Mouse (Mus musculus): ENCODE results near the gene Tenm4. TPM values are rescaled to one million over a fixed set of nuclear protein-coding genes. Genes with fewer than 3 reads are reported as not detected.

Tenm4 gene
- polyA plus RNA-seq, 1 experiment from 2014 or later = 37.5 TPM

- 85% methylated on average over 2 of the region's 2 CpGs for WGBS
- H3K4me3 ChIP-seq (replicated peaks; ENCODE audit: low read length) = no peak overlapping the region
- no peaks in the 10 kb centered on the region for H3K36me3 ChIP-seq (replicated peaks; ENCODE audit: control insufficient read depth, insufficient read depth)
- no peak overlapping the region for H3K27ac ChIP-seq
- no peak for DNase-seq (ENCODE audit: low spot score)
- ATAC-seq (ENCODE audit: low FRiP score) = no peak
- H3K27me3 ChIP-seq (ENCODE audit: control insufficient read depth, insufficient read depth, low read length) = no peaks in the 10 kb centered on the region
- H3K4me1 ChIP-seq (replicated peaks; ENCODE audit: control insufficient read depth, insufficient read depth, low read length) = no peaks in the 10 kb centered on the region
- H3K9ac ChIP-seq = no peak overlapping the region
- H3K4me2 ChIP-seq (replicated peaks) = no peak overlapping the region
- no peaks in the 10 kb centered on the region for H3K9me3 ChIP-seq (ENCODE audit: control insufficient read depth, low read length)
These were observed 352.6 kb downstream of the Tenm4 start for GRCm38 (mm10) chr7:96523673-96524072.

GRCm38 (mm10) chr7:96524486-96525205, 353.6 kb downstream of the Tenm4 start:
- Histone ChIP-seq H3K9ac (no peak overlapping the region), H3K27me3 (ENCODE audit: control insufficient read depth, insufficient read depth, low read length) (no peaks in the 10 kb centered on the region), H3K27ac (no peak overlapping the region), H3K36me3 (replicated peaks; ENCODE audit: control insufficient read depth, insufficient read depth) (no peaks in the 10 kb centered on the region), H3K4me1 (replicated peaks; ENCODE audit: control insufficient read depth, insufficient read depth, low read length) (no peaks in the 10 kb centered on the region), H3K4me3 (replicated peaks; ENCODE audit: low read length) (no peak overlapping the region), H3K9me3 (ENCODE audit: control insufficient read depth, low read length) (no peaks in the 10 kb centered on the region), H3K4me2 (replicated peaks) (no peak overlapping the region)
- WGBS = 81% methylated on average over 8 of the region's 8 CpGs
- no peak for DNase-seq (ENCODE audit: low spot score)
- ATAC-seq (ENCODE audit: low FRiP score) = no peak

GRCm38 (mm10) chr7:96525344-96525743, 354.3 kb downstream of the Tenm4 start:
- WGBS = 87% methylated on average over 1 of the region's 1 CpGs
- DNase-seq (ENCODE audit: low spot score) = no peak
- Histone ChIP-seq H3K4me2 (replicated peaks) (no peak overlapping the region), H3K27ac (no peak overlapping the region), H3K4me1 (replicated peaks; ENCODE audit: control insufficient read depth, insufficient read depth, low read length) (no peaks in the 10 kb centered on the region), H3K9ac (no peak overlapping the region), H3K27me3 (ENCODE audit: control insufficient read depth, insufficient read depth, low read length) (no peaks in the 10 kb centered on the region), H3K36me3 (replicated peaks; ENCODE audit: control insufficient read depth, insufficient read depth) (no peaks in the 10 kb centered on the region), H3K4me3 (replicated peaks; ENCODE audit: low read length) (no peak overlapping the region), H3K9me3 (ENCODE audit: control insufficient read depth, low read length) (no peaks in the 10 kb centered on the region)
- no peak for ATAC-seq (ENCODE audit: low FRiP score)

DNA sequence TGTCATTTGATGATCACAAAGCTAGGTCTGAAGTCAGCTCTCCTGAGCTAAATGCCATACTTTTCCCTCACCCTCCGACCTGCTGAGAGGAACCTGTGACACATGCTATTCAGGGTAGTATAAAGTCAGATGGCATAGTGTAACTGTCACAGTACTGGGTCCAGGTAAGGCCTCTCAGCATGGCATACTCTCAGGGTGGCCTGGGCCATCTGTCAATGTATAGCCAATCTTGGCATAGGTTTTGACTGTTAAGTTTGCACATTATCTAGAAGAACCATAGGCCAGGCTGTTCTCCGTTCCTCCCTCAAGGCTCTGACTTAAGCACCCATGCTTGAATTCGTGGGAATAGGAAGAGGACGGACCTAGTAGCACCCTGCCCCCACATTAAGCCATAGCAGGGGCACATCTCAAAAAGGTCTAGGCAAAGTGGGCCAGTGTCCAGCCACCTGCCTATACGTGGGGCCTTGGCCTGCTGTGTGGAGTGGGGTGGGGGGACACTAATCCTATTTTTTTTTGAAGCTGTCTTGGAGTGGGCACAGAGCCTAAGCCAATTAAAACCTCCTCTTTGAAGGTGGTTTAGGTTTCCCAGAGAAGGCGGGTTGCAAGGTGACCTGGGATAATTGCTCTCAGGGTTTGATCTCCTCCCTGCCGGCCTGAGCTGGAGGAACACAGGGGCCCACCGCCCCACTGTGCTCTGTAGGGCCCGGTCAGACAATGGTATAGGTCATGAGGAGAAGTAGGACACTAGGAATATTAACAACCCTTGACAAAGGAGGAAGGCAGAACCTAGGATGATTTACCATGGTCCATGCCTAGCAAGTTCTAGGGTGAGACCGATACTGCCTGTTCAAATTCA, 359.8 kb downstream of the Tenm4 start:
- Histone ChIP-seq H3K4me3 (replicated peaks; ENCODE audit: low read length) (no peak overlapping the region), H3K27me3 (ENCODE audit: control insufficient read depth, insufficient read depth, low read length) (no peaks in the 10 kb centered on the region), H3K4me2 (replicated peaks) (no peak overlapping the region), H3K9ac (no peak overlapping the region), H3K9me3 (ENCODE audit: control insufficient read depth, low read length) (no peaks in the 10 kb centered on the region), H3K4me1 (replicated peaks; ENCODE audit: control insufficient read depth, insufficient read depth, low read length) (no peaks in the 10 kb centered on the region), H3K36me3 (replicated peaks; ENCODE audit: control insufficient read depth, insufficient read depth) (no peaks in the 10 kb centered on the region), H3K27ac (no peak overlapping the region)
- 65% methylated on average over 10 of the region's 10 CpGs for WGBS
- DNase-seq (ENCODE audit: low spot score) (no peak), ATAC-seq (ENCODE audit: low FRiP score) (no peak)

DNA sequence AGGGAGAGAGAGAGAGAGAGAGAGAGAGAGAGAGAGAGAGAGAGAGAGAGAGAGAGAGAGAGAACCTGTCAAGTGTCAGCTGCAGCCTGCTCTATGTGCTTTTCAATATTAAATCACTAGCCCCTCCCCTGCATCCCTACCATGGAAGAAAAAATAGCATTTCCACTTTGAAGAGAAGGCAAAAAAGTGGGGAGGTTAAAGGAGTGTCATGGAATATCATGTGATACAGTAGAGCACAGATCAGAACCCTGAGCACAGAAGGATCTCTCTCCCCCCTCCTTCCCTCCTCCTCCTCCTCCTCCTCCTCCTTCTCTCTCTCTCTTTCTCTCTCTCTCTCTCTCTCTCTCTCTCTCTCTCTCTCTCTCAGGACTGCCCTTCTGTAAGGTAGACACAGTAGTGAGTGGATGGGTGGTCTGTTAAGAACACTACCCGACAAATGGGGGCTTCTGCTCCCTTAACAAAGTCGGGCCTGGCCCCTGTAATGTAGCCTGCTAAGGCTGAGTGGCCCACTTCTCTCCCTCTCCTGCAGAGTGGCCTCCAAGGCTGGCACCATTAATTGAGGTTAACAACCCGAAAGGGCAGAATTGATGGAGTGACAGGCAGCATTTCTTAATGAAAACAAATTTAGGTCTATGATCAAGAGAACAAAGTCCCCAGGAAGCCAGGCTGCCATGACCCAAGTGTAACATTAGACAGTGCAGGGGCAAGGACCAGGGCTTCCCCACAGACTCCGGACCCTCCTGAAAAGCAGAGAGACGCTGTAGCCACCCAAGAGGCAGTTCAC, 361.1 kb downstream of the Tenm4 start:
- Histone ChIP-seq H3K9ac (no peak overlapping the region), H3K4me2 (replicated peaks) (no peak overlapping the region), H3K27me3 (ENCODE audit: control insufficient read depth, insufficient read depth, low read length) (no peaks in the 10 kb centered on the region), H3K4me3 (replicated peaks; ENCODE audit: low read length) (no peak overlapping the region), H3K27ac (no peak overlapping the region), H3K4me1 (replicated peaks; ENCODE audit: control insufficient read depth, insufficient read depth, low read length) (no peaks in the 10 kb centered on the region), H3K9me3 (ENCODE audit: control insufficient read depth, low read length) (no peaks in the 10 kb centered on the region), H3K36me3 (replicated peaks; ENCODE audit: control insufficient read depth, insufficient read depth) (no peaks in the 10 kb centered on the region)
- no peak for ATAC-seq (ENCODE audit: low FRiP score)
- 59% methylated on average over 5 of the region's 5 CpGs for WGBS
- DNase-seq (ENCODE audit: low spot score) = no peak

DNA sequence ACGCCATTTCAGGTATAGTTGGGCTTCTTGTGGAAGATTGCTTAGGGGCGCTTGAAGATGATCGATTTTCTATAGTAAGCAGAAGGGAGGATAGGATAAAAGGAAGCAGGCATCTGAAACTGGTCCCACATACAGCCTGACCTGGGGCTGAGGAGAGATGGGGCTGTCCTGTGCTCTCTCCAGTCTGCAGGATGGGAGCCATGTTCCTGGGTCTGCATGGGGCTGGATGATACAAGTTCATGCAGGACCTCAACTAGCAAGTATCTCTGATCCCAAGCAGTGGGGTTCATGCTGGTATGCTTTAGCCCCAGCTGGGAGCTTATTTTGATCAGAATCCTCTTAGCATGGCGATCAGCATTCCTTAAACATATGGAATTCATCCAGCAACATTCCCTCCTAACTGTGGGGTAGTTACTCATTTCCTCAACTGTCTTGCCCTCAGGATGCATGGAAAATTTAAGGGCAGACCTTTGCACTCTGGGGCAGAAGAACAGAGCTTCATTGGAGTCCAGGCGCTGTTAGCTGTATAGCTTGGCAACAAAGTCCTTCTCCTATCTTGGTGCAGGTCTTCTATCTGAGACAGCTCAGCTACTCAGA, 361.9 kb downstream of the Tenm4 start:
- no peaks in the 10 kb centered on the region for H3K27me3 ChIP-seq (ENCODE audit: control insufficient read depth, insufficient read depth, low read length)
- no peak overlapping the region for H3K4me2 ChIP-seq (replicated peaks)
- no peaks in the 10 kb centered on the region for H3K4me1 ChIP-seq (replicated peaks; ENCODE audit: control insufficient read depth, insufficient read depth, low read length)
- no peaks in the 10 kb centered on the region for H3K9me3 ChIP-seq (ENCODE audit: control insufficient read depth, low read length)
- ATAC-seq (ENCODE audit: low FRiP score) (no peak), DNase-seq (ENCODE audit: low spot score) (no peak)
- H3K27ac ChIP-seq = no peak overlapping the region
- H3K4me3 ChIP-seq (replicated peaks; ENCODE audit: low read length) = no peak overlapping the region
- 84% methylated on average over 5 of the region's 5 CpGs for WGBS
- H3K36me3 ChIP-seq (replicated peaks; ENCODE audit: control insufficient read depth, insufficient read depth) = no peaks in the 10 kb centered on the region
- no peak overlapping the region for H3K9ac ChIP-seq

DNA sequence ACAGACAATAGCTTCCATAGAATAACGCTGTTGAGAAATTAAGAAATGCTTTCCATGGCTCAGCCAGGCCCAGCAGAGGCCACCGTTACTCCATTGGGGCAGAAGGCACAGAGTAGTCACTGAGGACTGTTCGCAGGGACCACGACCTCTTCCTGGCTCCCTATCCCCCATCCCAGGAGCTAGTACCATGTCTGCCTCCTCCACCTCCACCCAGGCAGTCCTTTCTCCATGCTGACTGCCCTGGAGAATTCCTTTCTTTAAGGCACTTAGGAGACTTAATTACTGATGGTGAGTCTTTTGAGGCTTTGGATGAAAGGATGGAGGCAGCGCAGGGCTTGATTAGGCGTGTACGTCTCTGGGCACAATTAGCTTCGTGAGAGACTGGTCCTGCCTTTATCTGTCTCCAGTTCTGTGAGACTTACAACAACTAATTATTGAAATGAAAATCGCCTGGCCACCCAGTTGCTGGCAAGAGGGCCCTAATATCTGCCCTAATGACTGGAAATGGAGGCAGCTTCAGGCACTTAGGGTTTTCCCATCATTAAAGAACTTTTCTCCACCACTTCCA, 365.4 kb downstream of the Tenm4 start:
- Histone ChIP-seq H3K4me2 (replicated peaks) (no peak overlapping the region), H3K4me3 (replicated peaks; ENCODE audit: low read length) (no peak overlapping the region), H3K9ac (no peak overlapping the region), H3K27ac (no peak overlapping the region), H3K36me3 (replicated peaks; ENCODE audit: control insufficient read depth, insufficient read depth) (no peaks in the 10 kb centered on the region), H3K4me1 (replicated peaks; ENCODE audit: control insufficient read depth, insufficient read depth, low read length) (no peaks in the 10 kb centered on the region), H3K27me3 (ENCODE audit: control insufficient read depth, insufficient read depth, low read length) (no peaks in the 10 kb centered on the region), H3K9me3 (ENCODE audit: control insufficient read depth, low read length) (no peaks in the 10 kb centered on the region)
- WGBS = 58% methylated on average over 9 of the region's 9 CpGs
- ATAC-seq (ENCODE audit: low FRiP score) = no peak
- DNase-seq (ENCODE audit: low spot score) = no peak

DNA sequence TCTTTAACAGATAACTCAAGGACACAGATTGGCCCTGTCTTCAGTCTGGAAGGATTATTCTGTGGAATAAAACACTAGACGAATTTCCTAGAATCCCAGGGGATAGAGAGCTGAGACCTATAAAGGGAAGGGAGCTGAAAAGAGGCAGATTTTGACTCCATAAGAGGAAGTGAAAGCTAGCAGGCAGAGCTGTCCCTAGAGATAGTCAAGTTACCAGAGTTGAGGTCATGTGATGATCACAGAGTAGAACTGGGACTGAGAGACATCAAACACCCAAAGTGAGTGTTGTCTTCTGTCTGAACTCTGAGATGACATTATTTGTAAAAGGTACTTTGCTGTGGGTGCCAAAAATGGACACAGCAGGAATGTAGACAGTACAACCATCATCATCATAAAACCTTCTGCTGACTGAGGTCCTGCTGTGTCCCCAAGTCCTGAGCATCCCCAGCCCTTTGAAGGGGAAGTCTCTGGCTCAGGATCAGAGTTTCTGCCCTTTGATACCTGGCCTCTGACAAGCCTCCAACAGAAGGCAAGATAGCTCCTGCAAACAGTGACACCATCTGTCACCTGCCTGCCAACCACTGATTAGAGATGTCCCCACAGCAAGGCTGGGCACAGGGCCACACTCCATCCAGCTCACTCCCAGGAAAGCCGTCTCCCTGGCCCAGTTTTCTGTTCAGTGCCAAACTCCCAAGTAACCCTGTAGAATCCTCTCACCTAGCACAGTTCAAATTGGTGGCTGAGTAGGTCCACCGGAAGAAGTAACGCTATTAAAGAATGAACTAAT, 368.4 kb downstream of the Tenm4 start:
- no peak for DNase-seq (ENCODE audit: low spot score)
- no peak for ATAC-seq (ENCODE audit: low FRiP score)
- Histone ChIP-seq H3K9ac (no peak overlapping the region), H3K27me3 (ENCODE audit: control insufficient read depth, insufficient read depth, low read length) (no peaks in the 10 kb centered on the region), H3K9me3 (ENCODE audit: control insufficient read depth, low read length) (no peaks in the 10 kb centered on the region), H3K4me1 (replicated peaks; ENCODE audit: control insufficient read depth, insufficient read depth, low read length) (no peaks in the 10 kb centered on the region), H3K4me2 (replicated peaks) (no peak overlapping the region), H3K27ac (no peak overlapping the region), H3K36me3 (replicated peaks; ENCODE audit: control insufficient read depth, insufficient read depth) (no peaks in the 10 kb centered on the region), H3K4me3 (replicated peaks; ENCODE audit: low read length) (no peak overlapping the region)
- 83% methylated on average over 4 of the region's 4 CpGs for WGBS
